Mouse (Mus musculus) mature B cell (primary cell): ENCODE results near the gene Olfr1387.
"Not testable (repeated sequence)": the region's sequence is repeated elsewhere in the genome, so short reads cannot be mapped to it uniquely, and the experiment has no call there.

Source experiments
- in situ Hi-C: fragments of 300-500 bp; cut with MboI; formaldehyde crosslinking; loops from 2 replicates; pipeline ENCODE4 v1.14.3; 2019

Gene Olfr1387

DNA sequence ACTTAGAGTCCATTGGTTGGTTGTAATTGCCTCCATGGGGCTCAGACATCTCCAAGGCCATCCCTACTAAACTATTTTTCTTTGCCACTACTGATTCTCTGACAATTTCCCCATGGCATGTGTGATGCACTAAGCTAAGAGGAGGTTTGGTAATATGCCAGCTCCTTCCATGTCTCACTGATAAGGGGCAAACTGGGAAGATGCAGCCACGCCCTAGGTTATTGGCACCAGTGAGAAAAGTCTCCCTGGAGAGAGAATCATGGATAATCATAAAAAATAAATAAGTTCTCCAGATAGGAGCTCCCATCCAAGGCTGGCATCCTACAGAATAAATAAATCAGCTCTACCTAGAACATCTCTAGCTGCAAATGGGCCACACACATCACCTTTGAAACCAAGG lies at the start of gene Olfr1387:
Olfr1387 (plus strand) TSS at position 301 of the 400 bp plus-strand sequence.
- in situ Hi-C loops, result no loop called here

DNA sequence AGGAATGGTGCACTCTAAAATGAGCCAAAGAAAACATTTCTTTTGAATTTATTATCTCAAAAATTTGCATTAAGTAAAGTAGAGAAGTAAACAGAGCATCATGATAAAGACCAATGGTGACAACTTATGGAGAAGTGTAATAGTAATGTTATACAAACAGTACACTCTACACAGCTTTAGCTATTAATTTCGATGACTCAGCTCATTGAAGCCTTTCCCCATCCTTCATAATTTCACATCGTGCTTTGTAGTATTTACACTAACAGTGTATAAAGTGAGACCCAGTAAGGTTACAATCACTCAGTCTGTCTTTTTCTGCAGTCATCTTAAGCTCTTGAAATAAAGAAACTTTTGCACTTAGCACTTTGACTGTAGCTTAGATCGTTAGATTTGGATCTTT lies 48.4 kb upstream of the Olfr1387 start:
- in situ Hi-C loops, result no loop called here

DNA sequence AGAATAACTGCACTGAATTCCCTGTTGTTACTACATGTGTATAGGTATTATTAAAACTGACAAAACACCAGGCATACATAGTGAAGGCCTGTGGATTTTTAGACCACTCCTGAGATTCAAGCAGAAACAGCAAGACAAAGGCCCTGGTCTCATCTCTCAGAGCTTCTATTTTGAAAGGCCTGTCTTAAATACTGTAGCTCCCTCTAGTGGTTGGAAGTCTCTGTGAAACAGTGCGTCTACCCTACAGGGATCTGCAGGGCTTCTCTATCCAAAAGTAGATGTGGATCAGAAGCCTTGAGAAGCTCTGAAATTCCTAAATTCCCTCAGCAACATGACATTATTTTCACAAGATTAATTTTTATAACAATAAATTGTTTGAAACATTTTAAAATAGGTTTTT lies 44.6 kb upstream of the Olfr1387 start:
- in situ Hi-C loops, result no loop called here

DNA sequence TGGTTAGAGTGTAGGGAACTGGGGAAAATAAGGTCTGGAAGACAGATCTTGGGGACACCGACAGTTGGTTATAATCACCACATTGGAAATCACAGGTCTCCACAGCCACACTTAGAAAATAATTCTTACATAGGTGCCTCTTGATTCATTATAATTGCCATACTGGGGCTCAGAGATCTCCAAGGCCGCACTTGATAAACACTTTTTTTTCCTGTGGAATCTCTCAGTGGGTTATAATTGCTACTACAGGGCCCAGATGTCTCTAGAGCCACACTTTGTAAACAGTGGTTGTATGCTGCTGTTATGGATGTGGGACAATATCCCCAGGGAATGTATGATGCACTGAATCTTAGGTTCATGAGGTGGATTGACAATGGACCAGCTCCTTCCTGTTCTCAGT lies 32.4 kb upstream of the Olfr1387 start, which contains the start of gene Olfr1389:
Olfr1389 (plus strand) TSS at position 301 of the 400 bp plus-strand sequence.
- in situ Hi-C loops, result no loop called here

DNA sequence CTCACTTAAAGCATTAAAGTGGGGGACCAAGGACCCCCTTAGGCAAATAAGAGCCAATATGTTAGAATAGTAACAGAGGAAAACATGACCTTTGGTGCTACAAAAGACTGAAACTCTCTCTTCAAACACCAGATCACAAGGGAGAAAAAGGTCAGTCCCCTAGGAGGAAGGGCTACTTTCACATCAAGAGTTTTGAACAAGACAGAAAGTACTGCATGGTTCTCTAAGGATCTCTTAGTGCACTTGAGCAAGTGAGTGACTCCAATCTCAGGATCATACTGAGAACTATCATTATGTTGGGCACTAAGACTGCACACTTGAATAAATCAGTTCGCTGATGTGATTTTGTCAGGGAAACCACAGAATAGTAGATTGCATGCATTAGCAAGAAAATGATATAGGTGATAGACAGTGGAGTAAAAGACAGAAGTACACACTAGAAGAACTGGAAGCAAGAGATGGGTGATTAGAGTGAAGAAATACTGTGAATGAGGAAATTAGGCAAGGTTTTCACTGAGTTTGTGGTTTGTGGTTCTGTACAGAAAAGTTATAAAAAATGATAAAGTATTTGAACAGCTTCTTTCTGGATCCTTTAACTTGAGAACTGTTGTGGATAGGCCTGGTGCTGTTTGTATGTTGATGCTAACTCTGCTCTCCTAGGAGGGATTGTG lies 29.8 kb upstream of the Olfr1387 start:
- in situ Hi-C loops, result no loop called here

DNA sequence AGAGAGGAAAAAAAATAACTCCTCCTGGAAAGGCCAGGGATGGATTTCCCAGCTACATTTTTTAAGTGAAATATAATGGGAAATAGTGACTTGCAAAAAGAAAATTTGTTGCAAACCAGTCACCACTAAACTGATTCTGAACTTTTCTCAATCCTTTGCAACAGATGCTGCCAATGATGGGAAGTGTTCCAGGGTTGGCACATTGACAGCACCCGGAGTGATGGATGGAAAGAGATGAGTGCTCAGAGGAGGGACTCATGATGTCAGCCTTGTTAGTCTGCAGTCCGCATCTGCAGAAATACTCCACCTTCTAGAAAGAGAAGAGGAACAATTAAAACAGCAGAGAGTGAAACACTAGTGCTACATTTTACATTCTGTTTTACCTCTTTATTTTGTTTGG lies 25.5 kb upstream of the Olfr1387 start:
- in situ Hi-C loops, result no loop called here

DNA sequence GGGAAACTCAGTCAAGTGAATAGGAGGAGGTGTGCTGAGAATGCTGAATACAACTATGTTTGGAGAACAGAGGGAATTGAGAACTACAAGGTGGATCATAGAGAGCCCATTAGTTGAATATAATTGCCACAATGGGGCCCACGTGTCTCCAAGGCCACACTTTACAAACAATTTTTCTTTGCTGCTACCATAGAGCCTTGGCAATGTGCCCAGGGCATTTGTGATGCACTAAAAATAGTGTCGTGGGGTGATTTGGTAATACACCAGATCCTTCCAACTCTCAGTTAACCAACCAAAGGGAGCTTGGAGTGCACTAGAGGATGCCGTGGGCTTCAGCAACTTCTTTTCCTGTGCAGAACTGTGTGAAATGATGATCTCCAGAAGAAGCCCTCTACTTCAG lies 18.7 kb upstream of the Olfr1387 start, which contains the start of gene Olfr1388:
Olfr1388 (plus strand) TSS at position 214 of the 400 bp plus-strand sequence.
- in situ Hi-C loops, result no loop called here

DNA sequence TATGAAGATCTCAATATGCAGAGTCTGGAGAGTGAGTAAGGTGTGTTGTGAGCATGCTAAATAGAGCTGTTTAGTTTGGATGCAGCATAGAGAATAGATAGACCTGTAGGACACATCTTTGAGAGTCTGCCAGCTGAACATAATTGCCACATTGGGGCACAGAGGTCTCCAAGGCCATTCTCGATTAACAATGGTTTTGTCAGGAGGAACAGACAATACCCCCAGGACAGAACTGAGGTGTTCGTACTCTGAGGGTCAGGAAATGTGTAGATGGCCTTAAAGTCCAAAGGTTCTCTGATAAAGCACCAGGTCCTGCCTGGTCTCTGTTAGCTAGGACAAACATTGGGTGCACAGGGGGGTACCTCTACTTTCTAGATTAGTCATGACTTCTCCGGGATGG lies 9.6 kb downstream of the Olfr1387 start, which contains the start of gene Olfr1386:
Olfr1386 (plus strand) TSS at position 301 of the 400 bp plus-strand sequence.
- in situ Hi-C loops, result not testable (repeated sequence)

DNA sequence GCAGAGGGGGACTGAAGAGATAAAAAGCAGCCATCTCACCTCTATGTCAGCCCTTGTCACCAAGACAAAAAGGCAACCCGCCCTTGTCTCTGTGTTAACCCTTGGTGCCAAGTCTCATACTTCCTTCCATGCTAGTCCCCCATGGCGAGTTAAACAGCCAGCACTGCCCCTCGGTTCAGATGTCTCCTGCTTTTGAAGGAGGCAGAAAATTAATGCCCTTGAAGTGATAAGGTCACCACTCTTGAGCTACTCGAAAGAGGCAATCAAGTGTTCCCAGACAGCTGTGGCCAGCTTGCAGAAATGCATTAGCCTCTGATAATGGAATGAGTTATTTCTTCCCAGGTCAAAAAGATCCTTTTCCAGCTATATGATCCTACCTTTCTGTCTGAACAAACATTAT lies 30.8 kb downstream of the Olfr1387 start:
- in situ Hi-C loops, result no loop called here

DNA sequence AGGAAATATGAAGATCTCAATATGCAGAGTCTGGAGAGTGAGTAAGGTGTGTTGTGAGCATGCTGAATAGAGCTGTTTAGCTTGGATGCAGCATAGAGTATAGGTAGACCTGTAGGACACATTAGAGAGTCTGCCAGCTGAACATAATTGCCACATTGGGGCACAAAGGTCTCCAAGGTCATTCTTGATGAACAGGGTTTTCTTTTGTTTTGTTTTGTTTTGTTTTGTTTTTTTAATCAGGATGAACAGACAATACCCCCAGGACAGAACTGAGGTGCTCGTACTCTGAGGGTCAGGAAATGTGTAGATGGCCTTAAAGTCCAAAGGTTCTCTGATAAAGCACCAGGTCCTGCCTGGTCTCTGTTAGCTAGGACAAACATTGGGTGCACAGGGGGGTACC lies 33.6 kb downstream of the Olfr1387 start, which contains the start of gene Olfr1385:
Olfr1385 (plus strand) TSS at position 301 of the 400 bp plus-strand sequence.
- in situ Hi-C loops, result not testable (repeated sequence)
